Mouse (Mus musculus): ENCODE data around the gene Rps21.
"Not testable (repeated sequence)": the region's sequence is repeated elsewhere in the genome, so short reads cannot be mapped to it uniquely, and the experiment has no call there.

The Rps21 gene

DNA sequence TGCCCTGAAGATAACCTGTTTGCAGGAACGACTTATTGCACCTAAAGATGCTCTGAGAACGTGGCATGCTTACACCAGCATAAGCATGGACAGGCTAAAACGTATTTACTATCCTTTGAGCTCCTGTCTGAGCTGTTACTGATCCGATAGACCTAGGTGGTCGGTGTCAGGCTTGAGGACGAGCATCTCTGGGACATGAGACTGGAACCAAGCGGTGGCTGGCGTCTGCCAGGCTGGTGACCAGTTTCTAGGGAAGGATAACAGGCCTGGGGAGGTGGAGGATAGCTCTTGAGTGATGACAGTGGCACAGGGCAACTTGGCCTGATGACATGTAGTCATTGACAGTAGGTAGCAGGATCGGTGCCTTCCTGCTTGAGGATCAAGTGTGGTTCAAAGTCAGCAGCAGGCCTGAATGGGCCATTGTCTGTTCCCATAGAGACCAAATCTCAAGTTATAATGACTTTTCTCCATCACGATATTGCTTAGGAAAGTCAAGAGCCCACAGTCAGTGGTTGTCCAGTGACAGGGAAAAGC is 1.8 kb downstream of the Rps21 start:
- not testable (repeated sequence) for DNase-seq (ENCODE audit: low spot score in 2 of 2)

DNA sequence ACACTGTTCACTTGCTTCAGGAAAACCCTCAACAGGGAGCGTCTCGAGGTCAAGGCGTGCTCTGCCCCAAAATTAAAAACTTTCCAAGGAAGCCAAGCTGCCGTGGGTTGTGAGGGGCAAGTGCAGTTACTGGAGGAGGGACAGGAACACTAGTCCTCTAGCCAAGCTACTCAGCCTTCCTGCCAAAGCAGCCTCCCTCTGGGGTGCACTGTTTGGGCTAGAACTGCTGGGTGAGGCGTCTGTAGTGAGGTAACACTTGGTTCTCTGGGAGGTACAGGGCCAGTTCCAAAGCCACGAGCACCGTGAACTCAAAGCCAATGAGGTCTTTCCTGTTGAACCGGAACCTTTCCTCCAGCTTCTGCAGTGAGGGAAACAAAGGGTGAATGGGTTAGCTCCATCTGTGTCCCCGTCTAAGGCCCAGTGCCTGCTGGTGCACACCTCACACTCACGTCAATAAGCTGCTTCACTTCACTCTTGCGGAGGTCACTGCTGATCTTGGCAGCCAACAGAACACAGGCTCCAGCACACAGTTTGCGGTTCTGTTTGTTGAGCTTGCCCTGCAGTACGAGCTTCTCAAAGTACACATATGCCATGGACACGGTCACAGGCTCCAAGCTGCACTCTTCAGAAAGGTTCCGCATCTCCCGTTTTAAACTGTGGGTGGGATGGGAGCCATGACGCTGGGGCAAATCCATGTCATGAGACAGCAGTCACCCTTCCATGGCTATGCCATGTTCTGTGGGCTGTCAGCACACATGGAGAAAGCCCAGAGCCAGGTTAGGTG is 2.8 kb downstream of the Rps21 start:
- DNase-seq (ENCODE audit: low spot score in 2 of 2): not testable (repeated sequence)

DNA sequence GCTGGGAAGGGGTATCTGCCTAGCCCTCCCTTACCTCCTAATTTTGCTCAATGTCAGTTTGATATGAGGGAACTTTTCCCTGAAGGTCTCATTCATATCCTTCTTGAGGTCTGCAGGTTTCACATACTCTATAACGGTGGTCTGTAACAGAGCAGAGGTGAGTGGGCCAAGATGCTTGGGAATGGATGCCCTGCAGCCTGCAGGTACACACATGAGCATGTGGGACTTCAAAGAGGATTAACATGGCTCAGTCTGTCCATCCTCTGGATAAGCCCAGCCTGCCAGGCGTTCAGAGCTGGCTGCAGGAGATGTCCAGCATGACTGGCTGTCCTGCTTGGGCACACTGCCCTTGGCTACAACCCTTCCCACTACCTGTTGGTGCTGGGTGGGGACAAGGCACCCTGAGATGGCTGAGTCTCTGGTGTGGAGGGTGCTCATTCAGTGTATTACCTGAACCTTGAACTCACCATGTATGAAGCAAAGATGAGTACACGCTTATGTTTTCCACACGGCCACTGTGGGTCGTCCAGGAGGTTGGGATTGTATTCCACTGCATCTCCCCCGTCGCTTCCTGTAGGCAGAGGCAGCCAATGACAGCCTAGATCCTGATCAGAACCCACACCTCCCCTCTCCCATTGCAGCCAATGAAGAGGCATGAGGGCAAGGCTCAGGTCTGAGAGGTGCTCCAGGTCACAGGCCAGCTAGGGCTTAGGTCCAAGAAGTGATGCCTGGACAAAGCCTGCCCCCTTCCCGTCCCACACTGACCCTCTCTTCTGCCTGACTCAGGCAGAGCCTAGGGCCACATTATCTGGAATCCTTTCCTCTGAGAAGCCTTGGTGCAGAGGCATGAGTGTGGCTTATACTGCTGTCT is 3.7 kb downstream of the Rps21 start:
- no peak for DNase-seq (ENCODE audit: low spot score in 2 of 2)

- no peak for DNase-seq (ENCODE audit: low spot score in 2 of 2)
Measured at GRCm38 (mm10) chr2:180261901-180262300, 4.7 kb downstream of the Rps21 start.

DNA sequence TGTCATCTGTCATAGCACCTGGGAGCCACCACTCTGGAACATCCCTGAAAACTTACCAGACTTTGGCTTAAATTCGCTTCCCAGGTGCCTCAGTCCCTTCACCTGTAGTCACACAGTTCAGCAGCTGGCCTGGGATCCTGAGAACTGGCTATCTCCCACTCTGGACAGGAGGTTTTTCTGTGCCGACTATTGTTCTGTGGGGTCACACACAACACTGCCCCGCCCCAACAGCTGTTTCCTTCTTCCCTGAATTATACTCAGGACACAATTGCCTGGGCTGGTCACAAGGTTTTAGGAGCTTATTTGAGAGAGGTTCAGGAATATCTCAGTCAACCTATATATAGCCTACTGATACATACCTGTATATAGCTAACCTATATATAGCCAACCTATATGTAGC is 5.3 kb downstream of the Rps21 start:
- DNase-seq (ENCODE audit: low spot score in 2 of 2): no peak

- DNase-seq (ENCODE audit: low spot score in 2 of 2): no peak
Measured at GRCm38 (mm10) chr2:180262891-180263290, 5.7 kb downstream of the Rps21 start.

DNA sequence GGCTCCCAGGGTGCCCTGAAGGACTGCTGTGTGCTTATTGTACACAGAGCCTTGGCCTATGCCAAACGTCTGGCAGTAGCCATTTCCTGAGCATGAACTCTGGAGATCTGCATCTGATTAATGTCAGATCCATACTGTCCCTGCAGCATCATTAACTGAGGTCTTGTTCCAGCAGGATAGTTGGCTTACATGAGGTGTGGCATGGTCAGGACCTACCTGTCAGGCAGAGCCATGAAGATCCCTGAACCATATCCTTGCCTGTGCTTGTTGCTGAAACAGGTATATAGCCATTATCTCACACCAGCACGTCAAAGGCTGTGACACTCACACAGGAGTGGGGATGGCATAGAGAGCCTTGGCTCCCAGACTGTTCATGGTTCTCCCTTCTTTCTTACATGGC is 10.8 kb downstream of the Rps21 start:
- DNase-seq (ENCODE audit: low spot score in 2 of 2): no peak

DNA sequence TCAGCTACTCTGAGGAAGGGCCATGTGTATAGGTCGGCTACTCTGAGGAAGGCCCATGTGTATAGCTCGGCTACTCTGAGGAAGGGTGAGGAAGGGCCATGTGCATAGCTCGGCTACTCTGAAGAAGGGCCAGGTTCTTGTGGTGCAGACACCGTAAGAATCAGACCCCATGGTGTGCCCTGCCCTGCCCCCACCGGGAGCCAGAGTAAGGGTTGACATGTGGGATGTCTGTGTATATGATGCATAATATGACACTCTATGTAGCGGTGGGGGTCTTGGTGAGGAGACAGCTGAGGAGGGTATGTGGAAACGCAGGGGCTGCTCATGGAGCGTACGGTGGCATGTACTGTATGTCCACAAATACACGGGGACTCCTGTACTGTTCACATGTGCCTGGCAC is 12.2 kb downstream of the Rps21 start:
- DNase-seq (ENCODE audit: low spot score in 2 of 2): no peak

DNA sequence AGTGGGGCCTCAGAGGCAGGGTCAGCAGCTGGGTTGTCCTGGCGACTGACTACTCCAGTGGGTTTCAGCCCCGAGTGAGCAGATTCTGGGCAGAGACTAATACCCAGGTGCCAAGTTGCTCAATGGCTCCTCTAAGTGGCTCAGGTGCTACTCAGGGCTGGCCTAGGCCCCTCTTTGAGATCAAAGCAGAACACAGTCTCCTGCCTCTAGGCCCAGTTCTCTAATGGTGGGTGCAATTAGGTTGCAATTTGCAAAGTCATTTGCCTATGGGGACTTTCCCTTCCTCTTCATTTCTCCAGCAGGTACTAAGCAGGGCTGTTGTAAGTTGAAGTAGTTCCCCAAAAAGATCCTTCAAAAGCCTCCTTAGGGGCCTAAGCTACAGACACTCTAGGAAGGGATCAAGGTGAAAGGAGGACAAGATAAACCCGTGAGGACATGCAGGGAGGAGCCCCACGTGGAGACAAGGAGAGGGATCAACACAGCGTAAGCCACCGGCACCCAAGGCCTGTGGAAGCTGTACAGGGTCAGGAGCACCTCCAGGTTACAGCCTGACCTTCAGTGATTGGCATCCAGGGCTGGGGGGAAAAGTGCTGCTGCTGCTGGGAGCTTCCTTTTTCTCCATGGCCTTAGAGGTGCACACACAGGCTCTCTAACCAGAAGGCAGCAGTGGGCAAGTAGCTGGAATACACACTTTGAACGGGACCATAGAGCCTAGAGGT is 13.5 kb downstream of the Rps21 start:
- DNase-seq (ENCODE audit: low spot score in 2 of 2): no peak

GRCm38 (mm10) chr2:180271804-180272395 is 14.7 kb downstream of the Rps21 start:
- no peak for DNase-seq (ENCODE audit: low spot score in 2 of 2)

- DNase-seq (ENCODE audit: low spot score in 2 of 2): peak in 1 of 2 experiments; percentile 34
Measured at GRCm38 (mm10) chr2:180272884-180273321, 15.7 kb downstream of the Rps21 start.

DNA sequence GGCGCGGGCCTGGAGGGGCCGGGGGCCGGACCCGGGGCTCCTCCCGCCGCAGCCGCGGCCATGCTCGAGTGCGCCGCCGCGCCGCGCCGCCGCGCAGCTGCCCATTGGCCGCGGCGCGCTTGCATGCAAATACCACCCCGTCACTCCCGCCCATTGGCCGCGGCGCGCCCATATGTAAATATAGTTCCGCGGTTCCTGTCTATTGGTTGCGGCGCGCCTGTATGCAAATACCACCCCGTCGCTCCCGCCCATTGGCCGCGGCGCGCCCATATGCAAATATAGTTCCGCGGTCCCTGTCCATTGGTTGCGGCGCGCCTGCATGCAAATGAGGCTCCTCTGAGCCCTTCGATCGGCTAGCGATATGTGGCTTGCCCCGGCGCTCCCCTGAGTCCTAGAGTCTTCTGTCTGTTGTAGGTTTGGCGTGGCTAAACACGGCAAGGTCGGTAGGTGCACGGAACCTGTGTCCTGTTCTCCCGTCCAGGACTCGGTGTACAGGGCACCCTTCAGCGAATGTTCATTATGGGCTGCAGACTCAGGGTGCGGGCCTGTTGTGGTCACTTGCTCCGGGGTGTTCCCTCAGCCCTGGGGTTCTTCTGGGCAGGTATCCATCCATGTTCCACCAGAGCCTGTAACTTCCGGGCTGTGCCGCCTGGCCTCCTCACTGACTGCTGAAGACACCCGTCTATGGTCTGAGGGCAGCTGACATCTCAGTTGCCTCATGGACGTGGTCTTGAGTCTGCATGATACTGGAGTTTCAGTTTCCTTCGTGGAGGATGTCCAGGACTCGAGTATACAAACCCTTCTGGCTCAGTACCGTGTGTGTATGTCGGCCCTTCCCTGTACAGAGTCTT is 16.4 kb downstream of the Rps21 start, which contains the start of gene Cables2:
TSS of gene Cables2 (minus strand) at position 103 of the 851 bp plus-strand sequence.
- DNase-seq (ENCODE audit: low spot score in 2 of 2): peak; percentile 79 to 90

GRCm38 (mm10) chr2:180274523-180274922 is 17.3 kb downstream of the Rps21 start:
- no peak for DNase-seq (ENCODE audit: low spot score in 2 of 2)

DNA sequence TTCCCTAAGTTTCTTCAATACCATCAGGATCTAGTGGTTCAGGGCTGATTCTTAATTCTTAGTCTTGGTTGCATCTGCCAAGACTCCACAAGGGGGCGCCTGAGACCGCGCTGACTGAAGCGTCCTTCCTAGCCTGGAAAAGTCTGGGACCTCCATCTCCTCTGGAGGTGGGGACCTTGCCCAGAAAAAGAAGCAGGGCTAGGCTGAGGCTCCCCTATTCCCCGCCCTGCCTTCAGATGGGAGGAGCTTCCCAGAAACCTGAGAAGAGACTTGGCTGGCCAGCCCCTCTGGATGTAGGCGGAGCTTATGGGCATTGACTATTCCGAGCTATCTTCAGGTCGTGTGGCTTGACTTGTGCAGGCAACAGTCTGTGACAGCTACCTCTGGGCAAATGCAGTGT is 18.7 kb downstream of the Rps21 start:
- DNase-seq (ENCODE audit: low spot score in 2 of 2): peak; percentile 45 to 65

DNA sequence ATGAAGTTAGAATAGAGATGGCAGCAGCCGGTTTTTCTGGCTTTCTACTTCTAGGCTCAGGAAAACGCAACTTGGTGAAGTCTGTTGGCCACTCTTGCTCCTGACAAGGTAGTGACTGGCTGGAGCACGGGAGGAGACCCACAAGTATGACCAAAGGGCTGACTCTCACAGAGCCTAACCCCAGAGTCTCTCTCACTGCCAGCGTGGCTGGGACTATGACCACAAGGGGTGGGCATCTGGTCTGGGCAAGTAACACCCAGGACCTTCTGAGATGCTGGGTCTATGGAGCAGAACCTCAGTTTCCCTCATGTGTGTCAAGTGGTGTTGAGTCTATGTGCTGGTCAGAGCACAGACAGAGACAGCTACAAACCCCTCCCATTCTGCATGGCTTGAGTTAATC is 19.2 kb downstream of the Rps21 start:
- no peak for DNase-seq (ENCODE audit: low spot score in 2 of 2)

DNA sequence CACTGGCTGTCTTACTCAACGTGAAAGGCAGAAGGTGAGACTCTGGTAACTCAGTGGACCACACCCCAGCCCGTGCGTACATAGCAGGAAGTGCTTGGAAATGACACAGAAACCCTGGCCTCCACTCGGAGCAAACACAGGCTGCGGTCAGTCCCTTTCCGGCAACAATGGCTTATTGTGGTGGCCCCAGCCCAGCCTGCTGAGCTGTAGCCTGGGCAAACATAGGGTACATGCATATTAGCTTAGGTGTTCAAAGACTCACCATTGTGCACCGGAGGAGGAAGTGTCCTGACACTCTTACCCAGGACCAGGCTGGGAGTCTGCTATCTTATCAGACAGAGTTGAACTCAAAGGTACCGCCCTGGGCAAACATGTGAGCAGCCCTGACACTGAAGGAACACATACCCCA is 19.7 kb downstream of the Rps21 start:
- no peak for DNase-seq (ENCODE audit: low spot score in 2 of 2)

GRCm38 (mm10) chr2:180277773-180278320 is 20.7 kb downstream of the Rps21 start:
- no peak for DNase-seq (ENCODE audit: low spot score in 2 of 2)

GRCm38 (mm10) chr2:180279321-180279720 is 22.1 kb downstream of the Rps21 start:
- no peak for DNase-seq (ENCODE audit: low spot score in 2 of 2)

DNA sequence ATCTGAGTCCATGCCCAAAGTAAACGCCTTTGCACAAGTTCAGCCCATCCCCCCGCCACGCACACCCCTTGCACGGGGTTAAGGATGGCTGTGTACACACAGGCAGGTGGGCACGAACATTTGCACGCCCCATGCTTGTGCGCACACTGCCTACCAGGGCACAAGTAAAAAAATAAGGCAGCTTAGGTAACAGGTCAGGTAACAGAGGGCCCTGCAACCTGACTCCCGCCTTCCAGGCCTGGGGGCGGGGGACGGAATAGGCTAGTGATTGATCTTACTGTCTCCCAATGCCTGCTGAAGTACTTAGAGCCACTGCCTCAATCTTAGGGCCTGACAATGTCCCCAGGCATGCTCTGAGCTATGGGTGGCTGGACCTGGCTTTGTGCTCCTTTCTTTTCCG is 31.8 kb downstream of the Rps21 start:
- DNase-seq (ENCODE audit: low spot score in 2 of 2): no peak

DNA sequence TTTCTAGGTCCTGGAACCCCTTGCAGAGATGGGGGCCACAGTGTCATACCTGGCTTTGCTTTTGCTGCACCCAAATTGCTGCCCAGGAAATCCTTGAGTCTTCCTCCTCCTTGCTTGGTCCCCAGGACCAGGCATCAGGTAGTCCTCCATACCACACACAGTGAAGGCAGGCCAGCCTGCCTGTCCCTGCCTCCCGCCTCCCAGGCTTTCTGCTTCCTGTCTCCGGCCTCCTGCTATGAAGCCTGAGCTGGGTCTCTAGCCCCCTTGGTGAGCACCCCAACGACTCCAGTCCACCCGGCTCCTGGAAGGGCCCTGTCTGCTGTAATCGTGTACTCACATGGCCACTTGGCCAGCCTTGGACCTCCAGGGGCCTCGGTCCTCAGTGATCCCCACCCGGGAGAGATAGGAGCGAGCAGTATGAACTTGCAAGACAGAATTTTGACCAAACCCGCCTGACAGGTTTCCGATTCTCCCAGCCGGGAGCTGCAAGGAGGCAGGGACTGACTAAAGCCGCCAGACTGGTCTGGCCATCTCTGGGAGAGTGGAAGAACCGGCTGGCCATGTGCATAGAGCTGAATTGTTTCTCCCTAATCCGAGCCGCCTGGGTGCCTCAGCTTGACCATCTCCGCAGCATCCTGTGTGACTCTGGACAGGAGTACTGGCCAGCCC is 32.4 kb downstream of the Rps21 start, which contains the start of gene Rbbp8nl:
TSS of gene Rbbp8nl (minus strand) at position 440 of the 669 bp plus-strand sequence.
- DNase-seq (ENCODE audit: low spot score in 2 of 2): no peak
